Mouse (Mus musculus) liver, adult 2 months (tissue): ENCODE measurements around the gene Lmcd1.

Experiments used
- CTCF ChIP-seq: fragments of 200-500 bp; IDR thresholded peaks from 2 replicates; pipeline ENCODE4 v1.5.1; 2011; ENCODE audit warnings: low read depth, low read length, control low read depth
- POLR2A ChIP-seq: fragments of 200-500 bp; IDR thresholded peaks from 2 replicates; pipeline ENCODE4 v1.6.1; 2011; ENCODE audit warnings: low read length, control low read depth; ENCODE audit not compliant: insufficient read depth; ENCODE audit errors: extremely low read depth

- TF ChIP-seq CTCF (no peak), POLR2A (no peak)
These were observed 49.4 kb downstream of the Lmcd1 start for GRCm38 (mm10) chr6:112322916-112323315.
